In the genomic region with DNA sequence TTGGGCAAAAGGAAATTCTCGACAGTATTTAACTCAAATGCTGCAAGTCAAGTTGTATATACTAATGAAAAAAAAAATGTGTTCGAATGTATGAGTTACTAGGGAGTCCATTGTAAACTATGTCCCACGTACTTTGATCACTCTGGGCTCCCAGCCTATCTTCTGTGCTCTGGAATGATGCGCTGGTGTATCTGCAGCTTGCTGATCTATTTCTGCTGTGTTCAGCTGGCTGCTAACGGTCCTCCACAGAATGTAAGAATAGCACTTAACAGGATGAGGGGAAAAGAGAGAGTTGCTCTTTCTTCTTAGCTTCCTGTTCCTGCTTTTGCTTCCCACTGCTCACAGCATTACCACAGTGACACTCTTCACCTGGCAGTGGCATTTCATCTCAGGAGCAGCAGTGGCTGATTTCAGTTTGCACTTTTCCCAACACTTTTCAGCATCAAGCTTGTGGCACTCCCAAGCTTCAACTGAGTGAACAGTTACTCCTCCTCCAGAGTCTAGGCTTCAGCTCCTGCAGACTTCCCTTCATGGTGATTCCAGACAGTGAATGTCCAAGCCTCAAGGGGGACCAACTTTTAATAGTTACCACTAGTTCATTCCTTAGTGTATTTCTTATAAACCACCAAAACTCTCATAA, we compare ENCODE assay signal across 19 mouse cellular contexts.
DNase-seq lines count a peak whose midpoint lies in the region.
"Had no signal": no experiment of that assay in that cellular context is flagged by ENCODE, and none has a peak within 500 bp of the region (broad histone marks: within the 10 kb centered on the region; RNA-seq: fewer than 3 reads in every experiment).

No protein-coding gene starts in this region.

- H3K4me1 ChIP-seq in heart, embryonic 10.5 days = no peaks in the 10 kb centered on the region
- H3K4me1 ChIP-seq: embryonic facial prominence, embryonic 15.5 days; forebrain, embryonic 15.5 days; heart, embryonic 13.5 days; hindbrain, embryonic 13.5 days had no signal

- H3K27me3 ChIP-seq in heart, embryonic 10.5 days (ENCODE audit: insufficient read depth, poor library complexity, severe bottlenecking) = no peaks in the 10 kb centered on the region
- H3K27me3 ChIP-seq: CH12.LX; embryonic facial prominence, embryonic 15.5 days; forebrain, embryonic 15.5 days; heart, embryonic 13.5 days; hindbrain, embryonic 13.5 days had no signal

- H3K9me3 ChIP-seq in heart, embryonic 10.5 days = no peaks in the 10 kb centered on the region
- H3K9me3 ChIP-seq: embryonic facial prominence, embryonic 15.5 days; forebrain, embryonic 15.5 days; heart, embryonic 13.5 days; hindbrain, embryonic 13.5 days had no signal

- H3K36me3 ChIP-seq in heart, embryonic 10.5 days = no peaks in the 10 kb centered on the region
- H3K36me3 ChIP-seq: embryonic facial prominence, embryonic 15.5 days; forebrain, embryonic 15.5 days; heart, embryonic 13.5 days; hindbrain, embryonic 13.5 days had no signal

- H3K4me3 ChIP-seq in heart, embryonic 10.5 days = no peak overlapping the region
- H3K4me3 ChIP-seq: embryonic facial prominence, embryonic 15.5 days; forebrain, embryonic 15.5 days; heart, embryonic 13.5 days; hindbrain, embryonic 13.5 days had no signal

- DNase-seq in heart, adult 11 months = peak; percentile 62
- no peak for DNase-seq in heart, postnatal 4 days
- DNase-seq in right cerebral cortex, adult 2 months (ENCODE audit: low spot score in 2 of 2) = peak; percentile 21
- no peak for DNase-seq in right cerebral cortex, postnatal 14 days
- peak; percentile 18 to 24 for DNase-seq in left cerebral cortex, postnatal 36 days (ENCODE audit: low spot score in 2 of 2)
- no peak for DNase-seq in adrenal gland, postnatal 25 days
- DNase-seq in heart, embryonic 10.5 days (ENCODE audit: low spot score) = no peak
- DNase-seq: adrenal gland, postnatal 14 days; cerebellum, adult 11 months; cerebellum, adult 8-10 months; cerebellum, postnatal 14 days; embryo, embryonic 11 days; gastrocnemius, postnatal 14 days had no signal

- H3K27ac ChIP-seq in heart, embryonic 10.5 days = no peak overlapping the region
- H3K27ac ChIP-seq: embryonic facial prominence, embryonic 15.5 days; forebrain, embryonic 15.5 days; heart, embryonic 13.5 days; hindbrain, embryonic 13.5 days; hindbrain, postnatal 0 days had no signal

- intact Hi-C loops in left cerebral cortex, postnatal 36 days (cut with DNase I) = no loop called here

- 67% methylated on average over 5 of the region's 5 CpGs for WGBS in heart, embryonic 10.5 days

Comparison
In these comparisons a context has a peak if more than half of its experiments do, and no peak if none do; other contexts are left out.
1. DNase-seq: peak in heart, adult 11 months (single experiment), right cerebral cortex, adult 2 months (2 of 2) and left cerebral cortex, postnatal 36 days (2 of 2); none in heart, postnatal 4 days (single experiment), right cerebral cortex, postnatal 14 days (single experiment), adrenal gland, postnatal 25 days (single experiment) and heart, embryonic 10.5 days (single experiment).